Mouse (Mus musculus): ENCODE results near the gene Siah2. TPM values are rescaled to one million over a fixed set of nuclear protein-coding genes. Genes with fewer than 3 reads are reported as not detected.
A peak's percentile ranks its signal among the peaks of the same experiment; 100 is the strongest.

The Siah2 gene
- total RNA-seq (2014; fragmentation: Nextera tagmentation), result 9.4 TPM in 2 replicates
- total RNA-seq (2017), result 7.5 and 13.9 TPM in 2 replicates
- polyA plus RNA-seq (2012), result 10.0 and 14.5 TPM in 2 replicates

GRCm38 (mm10) chr3:58691997-58692721 lies at the start of gene Siah2:
TSS of gene Siah2 (minus strand) at chr3:58692400.
- Histone ChIP-seq H3K36me3 (replicated peaks) (peaks cover 14% of the 10 kb centered on the region), H3K4me1 (ENCODE audit: insufficient read depth, low read depth, low read length) (peaks cover 23% of the 10 kb centered on the region), H3K4me3 (ENCODE audit: low read depth, low read length) (peak within 1 kb of the TSS; percentile 88), H3K27me3 (ENCODE audit: insufficient read depth, low read length) (peaks cover 12% of the 10 kb centered on the region), H3K9me3 (replicated peaks) (no peaks in the 10 kb centered on the region)
- DNase-seq (ENCODE audit: low spot score), result peak; percentile 82
- peak; percentile 59 for ATAC-seq (ENCODE audit: extremely low read depth, insufficient number of reproducible peaks, low FRiP score, poor library complexity, severe bottlenecking)
- no peak for TF ChIP-seq CTCF (IDR thresholded peaks at IDR 0.05; ENCODE audit: low read depth, low read length)
- no peak for TF ChIP-seq GATA1 (IDR thresholded peaks at IDR 0.05; ENCODE audit: borderline replicate concordance, low read length)
- no peak for TF ChIP-seq POLR2AphosphoS5 (IDR thresholded peaks at IDR 0.05; ENCODE audit: insufficient replicate concordance, low read depth, low read length)
- no peak for TF ChIP-seq GATA2 (IDR thresholded peaks at IDR 0.05; ENCODE audit: borderline replicate concordance, low read depth, low read length)
- no peak for TF ChIP-seq TAL1 (conservative IDR thresholded peaks at IDR 0.05; ENCODE audit: low read depth, low read length)

- Histone ChIP-seq H3K27me3 (ENCODE audit: insufficient read depth, low read length) (peaks cover 5% of the 10 kb centered on the region; the same call in 1 of the 2 replicates), H3K4me1 (ENCODE audit: insufficient read depth, low read depth, low read length) (no peaks in the 10 kb centered on the region), H3K9me3 (replicated peaks) (no peaks in the 10 kb centered on the region), H3K36me3 (replicated peaks) (no peaks in the 10 kb centered on the region), H3K4me3 (ENCODE audit: low read depth, low read length) (no peak overlapping the region)
- no peak for ATAC-seq (ENCODE audit: extremely low read depth, insufficient number of reproducible peaks, low FRiP score, poor library complexity, severe bottlenecking)
- TF ChIP-seq CTCF (IDR thresholded peaks at IDR 0.05; ENCODE audit: low read depth, low read length) (no peak), GATA1 (IDR thresholded peaks at IDR 0.05; ENCODE audit: borderline replicate concordance, low read length) (no peak), GATA2 (IDR thresholded peaks at IDR 0.05; ENCODE audit: borderline replicate concordance, low read depth, low read length) (no peak), POLR2AphosphoS5 (IDR thresholded peaks at IDR 0.05; ENCODE audit: insufficient replicate concordance, low read depth, low read length) (no peak), TAL1 (conservative IDR thresholded peaks at IDR 0.05; ENCODE audit: low read depth, low read length) (no peak)
- DNase-seq (ENCODE audit: low spot score), result no peak
Measured at GRCm38 (mm10) chr3:58739536-58739935, 47.3 kb upstream of the Siah2 start.

DNA sequence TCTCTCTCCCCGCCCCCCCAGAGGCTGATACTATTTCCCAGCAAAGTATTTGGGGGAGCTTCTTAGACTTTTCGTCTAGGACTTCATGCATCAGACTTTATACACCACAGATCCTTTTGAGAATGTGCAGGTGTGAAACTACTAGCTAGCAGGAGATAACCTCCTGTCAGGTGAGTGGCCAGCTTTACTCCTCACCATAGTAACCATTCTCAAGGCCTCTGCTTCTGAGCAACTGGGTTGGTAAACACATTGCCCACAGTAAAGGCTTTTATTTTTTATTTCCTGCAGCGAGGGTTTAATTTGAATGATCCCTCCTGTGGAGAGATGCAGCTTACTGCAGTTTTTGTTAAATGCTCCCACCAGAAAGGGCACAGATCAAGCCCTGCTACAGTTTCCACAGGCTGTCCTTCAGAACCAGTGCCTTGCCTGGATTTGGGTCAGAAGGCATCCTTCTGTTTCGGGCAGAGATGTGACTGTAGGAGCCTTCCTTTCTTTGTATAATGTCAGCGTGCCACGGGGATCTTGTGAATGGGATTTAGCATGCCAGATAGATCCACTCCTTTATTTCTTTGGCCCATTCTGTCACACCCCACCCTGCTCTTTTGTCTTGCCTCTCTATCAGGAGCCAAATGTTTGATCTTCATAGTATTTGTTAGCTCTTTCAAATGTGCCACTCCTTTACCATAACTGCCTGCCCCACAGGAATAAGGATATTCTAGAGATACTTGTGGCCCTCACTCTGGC lies 46.3 kb upstream of the Siah2 start:
- Histone ChIP-seq H3K27me3 (ENCODE audit: insufficient read depth, low read length) (peaks cover 5% of the 10 kb centered on the region; the same call in 1 of the 2 replicates), H3K4me3 (ENCODE audit: low read depth, low read length) (no peak overlapping the region), H3K4me1 (ENCODE audit: insufficient read depth, low read depth, low read length) (no peaks in the 10 kb centered on the region), H3K36me3 (replicated peaks) (no peaks in the 10 kb centered on the region), H3K9me3 (replicated peaks) (no peaks in the 10 kb centered on the region)
- no peak for TF ChIP-seq GATA1 (IDR thresholded peaks at IDR 0.05; ENCODE audit: borderline replicate concordance, low read length)
- TF ChIP-seq POLR2AphosphoS5 (IDR thresholded peaks at IDR 0.05; ENCODE audit: insufficient replicate concordance, low read depth, low read length), result no peak
- TF ChIP-seq CTCF (IDR thresholded peaks at IDR 0.05; ENCODE audit: low read depth, low read length), result no peak
- no peak for TF ChIP-seq GATA2 (IDR thresholded peaks at IDR 0.05; ENCODE audit: borderline replicate concordance, low read depth, low read length)
- no peak for TF ChIP-seq TAL1 (conservative IDR thresholded peaks at IDR 0.05; ENCODE audit: low read depth, low read length)
- ATAC-seq (ENCODE audit: extremely low read depth, insufficient number of reproducible peaks, low FRiP score, poor library complexity, severe bottlenecking) (no peak), DNase-seq (ENCODE audit: low spot score) (no peak)

DNA sequence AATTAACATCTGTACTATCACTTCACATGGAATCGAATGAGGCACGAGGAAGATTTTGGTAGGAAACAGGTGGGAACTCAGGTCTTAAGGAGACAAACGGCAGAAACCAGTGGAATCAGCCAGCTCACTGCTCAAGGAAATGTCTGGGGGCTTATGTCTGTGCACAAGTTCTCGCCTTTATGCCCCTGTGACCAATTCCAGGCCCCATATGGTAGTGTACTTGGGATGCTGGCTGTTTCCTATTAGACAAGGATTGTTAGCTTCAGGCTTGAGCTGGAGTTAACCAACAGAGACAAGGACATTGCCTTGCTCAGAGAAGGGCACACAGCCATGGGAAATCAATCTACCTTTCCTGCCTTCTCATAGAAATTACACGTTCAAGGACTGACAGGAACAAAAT lies 39.3 kb upstream of the Siah2 start:
- ATAC-seq (ENCODE audit: extremely low read depth, insufficient number of reproducible peaks, low FRiP score, poor library complexity, severe bottlenecking), result no peak
- Histone ChIP-seq H3K4me1 (ENCODE audit: insufficient read depth, low read depth, low read length) (no peaks in the 10 kb centered on the region), H3K36me3 (replicated peaks) (no peaks in the 10 kb centered on the region)

GRCm38 (mm10) chr3:58730580-58730979 lies 38.4 kb upstream of the Siah2 start:
- Histone ChIP-seq H3K4me1 (ENCODE audit: insufficient read depth, low read depth, low read length) (no peaks in the 10 kb centered on the region), H3K27me3 (ENCODE audit: insufficient read depth, low read length) (peaks cover 3% of the 10 kb centered on the region; the same call in 1 of the 2 replicates), H3K36me3 (replicated peaks) (no peaks in the 10 kb centered on the region), H3K9me3 (replicated peaks) (no peaks in the 10 kb centered on the region), H3K4me3 (ENCODE audit: low read depth, low read length) (no peak overlapping the region)
- ATAC-seq (ENCODE audit: extremely low read depth, insufficient number of reproducible peaks, low FRiP score, poor library complexity, severe bottlenecking), result no peak
- no peak for DNase-seq (ENCODE audit: low spot score)
- TF ChIP-seq TAL1 (conservative IDR thresholded peaks at IDR 0.05; ENCODE audit: low read depth, low read length) (no peak), POLR2AphosphoS5 (IDR thresholded peaks at IDR 0.05; ENCODE audit: insufficient replicate concordance, low read depth, low read length) (no peak), GATA1 (IDR thresholded peaks at IDR 0.05; ENCODE audit: borderline replicate concordance, low read length) (no peak), GATA2 (IDR thresholded peaks at IDR 0.05; ENCODE audit: borderline replicate concordance, low read depth, low read length) (no peak), CTCF (IDR thresholded peaks at IDR 0.05; ENCODE audit: low read depth, low read length) (no peak)

More for the DNA sequence above, 39.3 kb upstream of the Siah2 start:
- no peak for DNase-seq (ENCODE audit: low spot score)
- TF ChIP-seq CTCF (IDR thresholded peaks at IDR 0.05; ENCODE audit: low read depth, low read length), result no peak
- no peak overlapping the region for H3K4me3 ChIP-seq (ENCODE audit: low read depth, low read length)
- peaks cover 3% of the 10 kb centered on the region; the same call in 1 of the 2 replicates for H3K27me3 ChIP-seq (ENCODE audit: insufficient read depth, low read length)
- H3K9me3 ChIP-seq (replicated peaks), result no peaks in the 10 kb centered on the region

DNA sequence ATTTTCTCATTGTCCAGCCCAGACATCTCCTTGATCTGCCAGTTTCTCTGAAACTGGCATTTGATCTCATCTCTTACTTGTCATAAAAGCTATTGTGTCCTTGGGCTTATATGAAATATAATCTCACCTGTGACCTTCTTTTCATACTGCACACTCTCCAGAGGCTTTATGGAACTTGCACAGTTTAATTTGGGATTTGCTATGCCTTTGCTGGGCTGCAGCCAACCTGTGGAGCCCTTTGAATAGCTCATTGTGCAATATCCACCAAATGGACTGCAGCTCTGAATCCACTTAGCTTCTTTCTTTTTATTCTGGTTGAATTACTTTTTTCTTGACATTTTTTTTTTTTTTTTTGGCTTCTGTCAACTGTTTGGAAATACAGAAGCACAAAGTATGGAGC lies 37.3 kb upstream of the Siah2 start:
- H3K36me3 ChIP-seq (replicated peaks), result no peaks in the 10 kb centered on the region
- TF ChIP-seq GATA2 (IDR thresholded peaks at IDR 0.05; ENCODE audit: borderline replicate concordance, low read depth, low read length), result no peak
- TF ChIP-seq TAL1 (conservative IDR thresholded peaks at IDR 0.05; ENCODE audit: low read depth, low read length), result no peak
- TF ChIP-seq GATA1 (IDR thresholded peaks at IDR 0.05; ENCODE audit: borderline replicate concordance, low read length), result no peak
- no peak for TF ChIP-seq POLR2AphosphoS5 (IDR thresholded peaks at IDR 0.05; ENCODE audit: insufficient replicate concordance, low read depth, low read length)
- no peak for TF ChIP-seq CTCF (IDR thresholded peaks at IDR 0.05; ENCODE audit: low read depth, low read length)

More for the DNA sequence above, 37.3 kb upstream of the Siah2 start:
- ATAC-seq (ENCODE audit: extremely low read depth, insufficient number of reproducible peaks, low FRiP score, poor library complexity, severe bottlenecking) (no peak), DNase-seq (ENCODE audit: low spot score) (no peak)
- no peak overlapping the region for H3K4me3 ChIP-seq (ENCODE audit: low read depth, low read length)
- H3K27me3 ChIP-seq (ENCODE audit: insufficient read depth, low read length), result peaks cover 3% of the 10 kb centered on the region; the same call in 1 of the 2 replicates
- H3K9me3 ChIP-seq (replicated peaks), result no peaks in the 10 kb centered on the region
- H3K4me1 ChIP-seq (ENCODE audit: insufficient read depth, low read depth, low read length), result no peaks in the 10 kb centered on the region

All from G1E (cell line).